Mouse (Mus musculus): Measurements from ENCODE around the gene Tmem102. TPM values are rescaled to one million over a fixed set of nuclear protein-coding genes. Genes with fewer than 3 reads are reported as not detected.
A peak's percentile ranks its signal among the peaks of the same experiment; 100 is the strongest.

Tmem102 gene
- polyA plus RNA-seq, 1 experiment from 2014 or later, result 19.9 TPM

- Histone ChIP-seq H3K27ac (peak within 1 kb of the TSS; percentile 92), H3K4me1 (peaks cover 18% of the 10 kb centered on the region), H3K36me3 (no peaks in the 10 kb centered on the region; the same call in 1 of the 2 replicates), H3K4me3 (replicated peaks) (peak within 1 kb of the TSS; percentile 88), H3K4me2 (peak within 1 kb of the TSS; percentile 72), H3K27me3 (replicated peaks) (no peaks in the 10 kb centered on the region), H3K9ac (peak within 1 kb of the TSS; percentile 92), H3K9me3 (no peaks in the 10 kb centered on the region)
- 17% methylated on average over 40 of the region's 55 CpGs for WGBS
- peak; percentile 40; the same call in 1 of the 2 replicates for ATAC-seq (ENCODE audit: insufficient read depth, low FRiP score, low read depth)
Measured at GRCm38 (mm10) chr11:69765221-69766125, 40.0 kb downstream of the Tmem102 start, which contains the start of gene Zbtb4. Zbtb4 (plus strand) TSS chr11:69765912.

GRCm38 (mm10) chr11:69763551-69763950, 41.9 kb downstream of the Tmem102 start:
- Histone ChIP-seq H3K27ac (no peak overlapping the region), H3K4me3 (replicated peaks) (no peak overlapping the region), H3K4me2 (no peak overlapping the region), H3K9me3 (no peaks in the 10 kb centered on the region), H3K36me3 (no peaks in the 10 kb centered on the region), H3K4me1 (peaks cover 28% of the 10 kb centered on the region), H3K27me3 (replicated peaks) (no peaks in the 10 kb centered on the region), H3K9ac (no peak overlapping the region)
- ATAC-seq (ENCODE audit: insufficient read depth, low FRiP score, low read depth), result no peak
- WGBS, result 68% methylated on average over 7 of the region's 7 CpGs

- no peak within 1 kb of the TSS for H3K4me3 ChIP-seq (replicated peaks)
- no peak for ATAC-seq (ENCODE audit: insufficient read depth, low FRiP score, low read depth)
- H3K36me3 ChIP-seq, result no peaks in the 10 kb centered on the region
- WGBS, result 75% methylated on average over 1 of the region's 1 CpGs
- H3K27me3 ChIP-seq (replicated peaks), result no peaks in the 10 kb centered on the region
- H3K9ac ChIP-seq, result no peak within 1 kb of the TSS
- no peak within 1 kb of the TSS for H3K4me2 ChIP-seq
- no peak within 1 kb of the TSS for H3K27ac ChIP-seq
- H3K4me1 ChIP-seq, result peaks cover 24% of the 10 kb centered on the region
- H3K9me3 ChIP-seq, result no peaks in the 10 kb centered on the region
Measured at GRCm38 (mm10) chr11:69761868-69762267, 43.6 kb downstream of the Tmem102 start, which contains the start of gene Slc35g3. Slc35g3 (minus strand) TSS chr11:69761968.

GRCm38 (mm10) chr11:69760901-69761200, 44.6 kb downstream of the Tmem102 start:
- no peaks in the 10 kb centered on the region for H3K27me3 ChIP-seq (replicated peaks)
- H3K27ac ChIP-seq, result no peak overlapping the region
- no peak overlapping the region for H3K4me3 ChIP-seq (replicated peaks)
- H3K4me1 ChIP-seq, result peaks cover 27% of the 10 kb centered on the region
- WGBS, result 93% methylated on average over 7 of the region's 7 CpGs
- no peak for ATAC-seq (ENCODE audit: insufficient read depth, low FRiP score, low read depth)
- no peaks in the 10 kb centered on the region for H3K36me3 ChIP-seq
- H3K4me2 ChIP-seq, result no peak overlapping the region
- no peaks in the 10 kb centered on the region for H3K9me3 ChIP-seq
- H3K9ac ChIP-seq, result no peak overlapping the region

- Histone ChIP-seq H3K9me3 (no peaks in the 10 kb centered on the region), H3K4me3 (replicated peaks) (no peak overlapping the region)
- WGBS, result 77% methylated on average over 14 of the region's 14 CpGs
Measured at GRCm38 (mm10) chr11:69760160-69760900, 45.1 kb downstream of the Tmem102 start.

GRCm38 (mm10) chr11:69758971-69759721, 46.3 kb downstream of the Tmem102 start:
- H3K4me3 ChIP-seq (replicated peaks), result peak overlapping the region; percentile 58

More at GRCm38 (mm10) chr11:69760160-69760900, 45.1 kb downstream of the Tmem102 start:
- peaks cover 28% of the 10 kb centered on the region for H3K4me1 ChIP-seq
- peak overlapping the region; percentile 99 for H3K27ac ChIP-seq
- ATAC-seq (ENCODE audit: insufficient read depth, low FRiP score, low read depth), result no peak
- no peak overlapping the region for H3K9ac ChIP-seq
- H3K4me2 ChIP-seq, result peak overlapping the region; percentile 76
- no peaks in the 10 kb centered on the region for H3K36me3 ChIP-seq
- H3K27me3 ChIP-seq (replicated peaks), result no peaks in the 10 kb centered on the region

GRCm38 (mm10) chr11:69758478-69758970, 46.9 kb downstream of the Tmem102 start, which contains the start of gene Polr2a:
Polr2a (minus strand) TSS chr11:69758637.
- H3K4me2 ChIP-seq, result peak within 1 kb of the TSS; percentile 76
- H3K9ac ChIP-seq, result peak within 1 kb of the TSS; percentile 60; the same call in 1 of the 2 replicates
- no peaks in the 10 kb centered on the region for H3K36me3 ChIP-seq
- peak within 1 kb of the TSS; percentile 58 for H3K4me3 ChIP-seq (replicated peaks)
- no peaks in the 10 kb centered on the region for H3K9me3 ChIP-seq
- 0% methylated on average over 36 of the region's 36 CpGs for WGBS
- no peaks in the 10 kb centered on the region for H3K27me3 ChIP-seq (replicated peaks)
- H3K4me1 ChIP-seq, result peaks cover 28% of the 10 kb centered on the region
- peak; percentile 94 for ATAC-seq (ENCODE audit: insufficient read depth, low FRiP score, low read depth)
- peak within 1 kb of the TSS; percentile 99 for H3K27ac ChIP-seq

More at GRCm38 (mm10) chr11:69758971-69759721, 46.3 kb downstream of the Tmem102 start:
- Histone ChIP-seq H3K4me1 (peaks cover 28% of the 10 kb centered on the region), H3K27me3 (replicated peaks) (no peaks in the 10 kb centered on the region), H3K9me3 (no peaks in the 10 kb centered on the region), H3K36me3 (no peaks in the 10 kb centered on the region), H3K27ac (peak overlapping the region; percentile 99), H3K9ac (peak overlapping the region; percentile 42; the same call in 1 of the 2 replicates), H3K4me2 (peak overlapping the region; percentile 76)
- ATAC-seq (ENCODE audit: insufficient read depth, low FRiP score, low read depth), result peak; percentile 88
- under 1% methylated on average over 37 of the region's 37 CpGs for WGBS

GRCm38 (mm10) chr11:69758090-69758456, 47.4 kb downstream of the Tmem102 start:
- H3K9me3 ChIP-seq, result no peaks in the 10 kb centered on the region
- peak overlapping the region; percentile 58 for H3K4me3 ChIP-seq (replicated peaks)
- peaks cover 28% of the 10 kb centered on the region for H3K4me1 ChIP-seq
- peak overlapping the region; percentile 59 for H3K4me2 ChIP-seq
- peak overlapping the region; percentile 60; the same call in 1 of the 2 replicates for H3K9ac ChIP-seq
- H3K36me3 ChIP-seq, result no peaks in the 10 kb centered on the region
- under 1% methylated on average over 26 of the region's 26 CpGs for WGBS
- no peaks in the 10 kb centered on the region for H3K27me3 ChIP-seq (replicated peaks)
- peak overlapping the region; percentile 99 for H3K27ac ChIP-seq
- peak; percentile 85 for ATAC-seq (ENCODE audit: insufficient read depth, low FRiP score, low read depth)

- Histone ChIP-seq H3K4me1 (peaks cover 28% of the 10 kb centered on the region), H3K9ac (peak overlapping the region; percentile 60; the same call in 1 of the 2 replicates)
- 36% methylated on average over 9 of the region's 9 CpGs for WGBS
Measured at GRCm38 (mm10) chr11:69757303-69758089, 47.9 kb downstream of the Tmem102 start.

GRCm38 (mm10) chr11:69754701-69755100, 50.7 kb downstream of the Tmem102 start:
- ATAC-seq (ENCODE audit: insufficient read depth, low FRiP score, low read depth), result no peak

More at GRCm38 (mm10) chr11:69757303-69758089, 47.9 kb downstream of the Tmem102 start:
- Histone ChIP-seq H3K27me3 (replicated peaks) (no peaks in the 10 kb centered on the region), H3K36me3 (no peaks in the 10 kb centered on the region), H3K4me2 (peak overlapping the region; percentile 59), H3K4me3 (replicated peaks) (peak overlapping the region; percentile 58), H3K27ac (peak overlapping the region; percentile 99), H3K9me3 (no peaks in the 10 kb centered on the region)
- ATAC-seq (ENCODE audit: insufficient read depth, low FRiP score, low read depth), result no peak

More at GRCm38 (mm10) chr11:69754701-69755100, 50.7 kb downstream of the Tmem102 start:
- WGBS, result 48% methylated on average over 3 of the region's 3 CpGs
- no peaks in the 10 kb centered on the region for H3K9me3 ChIP-seq
- H3K4me2 ChIP-seq, result no peak overlapping the region
- no peak overlapping the region for H3K4me3 ChIP-seq (replicated peaks)
- H3K9ac ChIP-seq, result no peak overlapping the region
- H3K27ac ChIP-seq, result no peak overlapping the region
- H3K27me3 ChIP-seq (replicated peaks), result no peaks in the 10 kb centered on the region
- no peaks in the 10 kb centered on the region for H3K36me3 ChIP-seq
- peaks cover 20% of the 10 kb centered on the region for H3K4me1 ChIP-seq

Measured in stomach, embryonic 15.5 days (tissue).